Mouse (Mus musculus) natural killer cell, adult 2 months (primary cell): ENCODE data around the gene Defb21.

Experiments used
- DNase-seq, 2 experiments: peaks; one replicate each; pipeline ENCODE4 v3.0.0; 2022; ENCODE audit warnings: low spot score in 2 of 2

Gene Defb21

GRCm38 (mm10) chr2:152604057-152604456 lies 31.5 kb downstream of the Defb21 start, which contains the start of gene Defb36:
Gene Defb36 (plus strand): TSS chr2:152604327.
- no peak for DNase-seq

- DNase-seq = no peak
Measured at GRCm38 (mm10) chr2:152607746-152608145, 35.2 kb downstream of the Defb21 start.

- no peak for DNase-seq
Measured at GRCm38 (mm10) chr2:152608719-152609118, 36.2 kb downstream of the Defb21 start.

GRCm38 (mm10) chr2:152612193-152612592 lies 39.6 kb downstream of the Defb21 start:
- DNase-seq = no peak

GRCm38 (mm10) chr2:152615563-152615962 lies 43.0 kb downstream of the Defb21 start:
- DNase-seq = peak; percentile 20

- DNase-seq = no peak
Measured at GRCm38 (mm10) chr2:152616470-152616869, 43.9 kb downstream of the Defb21 start.

GRCm38 (mm10) chr2:152617374-152617773 lies 44.8 kb downstream of the Defb21 start:
- peak in 1 of 2 experiments; percentile 11 for DNase-seq

GRCm38 (mm10) chr2:152620367-152621134 lies 48.0 kb downstream of the Defb21 start:
- DNase-seq = no peak

GRCm38 (mm10) chr2:152622151-152622550 lies 49.6 kb downstream of the Defb21 start:
- DNase-seq = no peak

GRCm38 (mm10) chr2:152622953-152623352 lies 50.4 kb downstream of the Defb21 start, which contains the start of gene Defb25:
Gene Defb25 (minus strand): TSS chr2:152623053.
- DNase-seq = no peak
